Mouse (Mus musculus): ENCODE data around the gene Sec14l1. TPM values are rescaled to one million over a fixed set of nuclear protein-coding genes. Genes with fewer than 3 reads are reported as not detected.

The Sec14l1 gene
- polyA plus RNA-seq, 1 experiment from 2014 or later = 43.6 TPM

GRCm38 (mm10) chr11:117104044-117104757, 10.8 kb upstream of the Sec14l1 start:
- Histone ChIP-seq H3K4me2 (ENCODE audit: low read length) (no peak overlapping the region), H3K27ac (ENCODE audit: low read depth, low read length) (no peak overlapping the region), H3K4me3 (ENCODE audit: low read depth, low read length) (no peak overlapping the region), H3K4me1 (ENCODE audit: control insufficient read depth, insufficient read depth, low read length) (peaks cover 15% of the 10 kb centered on the region), H3K9ac (ENCODE audit: low read length) (no peak overlapping the region), H3K9me3 (replicated peaks; ENCODE audit: control insufficient read depth, low read length) (no peaks in the 10 kb centered on the region), H3K27me3 (replicated peaks; ENCODE audit: control insufficient read depth, insufficient read depth, low read length) (no peaks in the 10 kb centered on the region), H3K36me3 (ENCODE audit: control insufficient read depth, insufficient read depth, low read length) (no peaks in the 10 kb centered on the region)
- DNase-seq (ENCODE audit: low spot score) (peak; percentile 68), ATAC-seq (no peak)
- 62% methylated on average over 10 of the region's 10 CpGs for WGBS

- Histone ChIP-seq H3K27me3 (replicated peaks; ENCODE audit: control insufficient read depth, insufficient read depth, low read length) (no peaks in the 10 kb centered on the region), H3K27ac (ENCODE audit: low read depth, low read length) (no peak overlapping the region), H3K4me3 (ENCODE audit: low read depth, low read length) (no peak overlapping the region), H3K4me1 (ENCODE audit: control insufficient read depth, insufficient read depth, low read length) (peaks cover 15% of the 10 kb centered on the region), H3K36me3 (ENCODE audit: control insufficient read depth, insufficient read depth, low read length) (no peaks in the 10 kb centered on the region), H3K9me3 (replicated peaks; ENCODE audit: control insufficient read depth, low read length) (no peaks in the 10 kb centered on the region), H3K4me2 (ENCODE audit: low read length) (no peak overlapping the region), H3K9ac (ENCODE audit: low read length) (no peak overlapping the region)
- DNase-seq (ENCODE audit: low spot score) = no peak
- ATAC-seq = no peak
- WGBS = 90% methylated on average over 3 of the region's 3 CpGs
These were observed 9.7 kb upstream of the Sec14l1 start for GRCm38 (mm10) chr11:117105315-117105714.

- H3K9me3 ChIP-seq (replicated peaks; ENCODE audit: control insufficient read depth, low read length) = no peaks in the 10 kb centered on the region
- H3K4me1 ChIP-seq (ENCODE audit: control insufficient read depth, insufficient read depth, low read length) = peaks cover 15% of the 10 kb centered on the region
- H3K36me3 ChIP-seq (ENCODE audit: control insufficient read depth, insufficient read depth, low read length) = no peaks in the 10 kb centered on the region
- ATAC-seq = no peak
- no peak for DNase-seq (ENCODE audit: low spot score)
- WGBS = 88% methylated on average over 7 of the region's 7 CpGs
- no peak overlapping the region for H3K4me2 ChIP-seq (ENCODE audit: low read length)
- H3K9ac ChIP-seq (ENCODE audit: low read length) = no peak overlapping the region
- no peaks in the 10 kb centered on the region for H3K27me3 ChIP-seq (replicated peaks; ENCODE audit: control insufficient read depth, insufficient read depth, low read length)
- H3K27ac ChIP-seq (ENCODE audit: low read depth, low read length) = no peak overlapping the region
- no peak overlapping the region for H3K4me3 ChIP-seq (ENCODE audit: low read depth, low read length)
These were observed 9.1 kb upstream of the Sec14l1 start for GRCm38 (mm10) chr11:117105850-117106249.

- 0 out of 2 replicates have a peak overlapping the region, but pooled peaks have one; percentile 3 for H3K9ac ChIP-seq (ENCODE audit: low read length)
- ATAC-seq (0 out of 2 replicates have a peak, but pooled peaks have one; percentile 26), DNase-seq (ENCODE audit: low spot score) (peak; percentile 46)
- H3K36me3 ChIP-seq (ENCODE audit: control insufficient read depth, insufficient read depth, low read length) = no peaks in the 10 kb centered on the region
- H3K9me3 ChIP-seq (replicated peaks; ENCODE audit: control insufficient read depth, low read length) = no peaks in the 10 kb centered on the region
- H3K27ac ChIP-seq (ENCODE audit: low read depth, low read length) = no peak overlapping the region
- H3K4me2 ChIP-seq (ENCODE audit: low read length) = no peak overlapping the region
- H3K4me3 ChIP-seq (ENCODE audit: low read depth, low read length) = no peak overlapping the region
- 16% methylated on average over 13 of the region's 13 CpGs for WGBS
- H3K4me1 ChIP-seq (ENCODE audit: control insufficient read depth, insufficient read depth, low read length) = peaks cover 15% of the 10 kb centered on the region
- no peaks in the 10 kb centered on the region for H3K27me3 ChIP-seq (replicated peaks; ENCODE audit: control insufficient read depth, insufficient read depth, low read length)
These were observed 8.2 kb upstream of the Sec14l1 start for GRCm38 (mm10) chr11:117106633-117107334.

- no peak overlapping the region for H3K27ac ChIP-seq (ENCODE audit: low read depth, low read length)
- H3K27me3 ChIP-seq (replicated peaks; ENCODE audit: control insufficient read depth, insufficient read depth, low read length) = no peaks in the 10 kb centered on the region
- WGBS = 92% methylated on average over 2 of the region's 2 CpGs
- no peaks in the 10 kb centered on the region for H3K9me3 ChIP-seq (replicated peaks; ENCODE audit: control insufficient read depth, low read length)
- DNase-seq (ENCODE audit: low spot score) (no peak), ATAC-seq (no peak)
- H3K36me3 ChIP-seq (ENCODE audit: control insufficient read depth, insufficient read depth, low read length) = no peaks in the 10 kb centered on the region
- no peak overlapping the region for H3K4me3 ChIP-seq (ENCODE audit: low read depth, low read length)
- H3K4me1 ChIP-seq (ENCODE audit: control insufficient read depth, insufficient read depth, low read length) = peaks cover 15% of the 10 kb centered on the region
- H3K4me2 ChIP-seq (ENCODE audit: low read length) = no peak overlapping the region
- no peak overlapping the region for H3K9ac ChIP-seq (ENCODE audit: low read length)
These were observed 7.1 kb upstream of the Sec14l1 start for GRCm38 (mm10) chr11:117107837-117108236.

- Histone ChIP-seq H3K4me3 (ENCODE audit: low read depth, low read length) (no peak overlapping the region), H3K27ac (ENCODE audit: low read depth, low read length) (peak overlapping the region; percentile 28; the same call in 1 of the 2 replicates), H3K4me2 (ENCODE audit: low read length) (no peak overlapping the region), H3K4me1 (ENCODE audit: control insufficient read depth, insufficient read depth, low read length) (peaks cover 15% of the 10 kb centered on the region), H3K36me3 (ENCODE audit: control insufficient read depth, insufficient read depth, low read length) (no peaks in the 10 kb centered on the region), H3K9me3 (replicated peaks; ENCODE audit: control insufficient read depth, low read length) (no peaks in the 10 kb centered on the region), H3K9ac (ENCODE audit: low read length) (no peak overlapping the region), H3K27me3 (replicated peaks; ENCODE audit: control insufficient read depth, insufficient read depth, low read length) (no peaks in the 10 kb centered on the region)
- ATAC-seq (peak; percentile 40; the same call in 1 of the 2 replicates), DNase-seq (ENCODE audit: low spot score) (peak; percentile 85)
- 42% methylated on average over 9 of the region's 9 CpGs for WGBS
These were observed 6.4 kb upstream of the Sec14l1 start for GRCm38 (mm10) chr11:117108595-117108994.

GRCm38 (mm10) chr11:117109179-117109954, 5.6 kb upstream of the Sec14l1 start:
- H3K27ac ChIP-seq (ENCODE audit: low read depth, low read length) = no peak overlapping the region
- no peak for ATAC-seq
- H3K36me3 ChIP-seq (ENCODE audit: control insufficient read depth, insufficient read depth, low read length) = no peaks in the 10 kb centered on the region
- H3K4me1 ChIP-seq (ENCODE audit: control insufficient read depth, insufficient read depth, low read length) = peaks cover 19% of the 10 kb centered on the region
- H3K27me3 ChIP-seq (replicated peaks; ENCODE audit: control insufficient read depth, insufficient read depth, low read length) = no peaks in the 10 kb centered on the region
- H3K9ac ChIP-seq (ENCODE audit: low read length) = no peak overlapping the region
- no peak overlapping the region for H3K4me2 ChIP-seq (ENCODE audit: low read length)
- H3K4me3 ChIP-seq (ENCODE audit: low read depth, low read length) = no peak overlapping the region
- H3K9me3 ChIP-seq (replicated peaks; ENCODE audit: control insufficient read depth, low read length) = no peaks in the 10 kb centered on the region
- no peak for DNase-seq (ENCODE audit: low spot score)
- WGBS = 94% methylated on average over 12 of the region's 12 CpGs

- WGBS = 82% methylated on average over 11 of the region's 11 CpGs
These were observed 2.9 kb upstream of the Sec14l1 start for GRCm38 (mm10) chr11:117111967-117112648.

More at GRCm38 (mm10) chr11:117111967-117112648, 2.9 kb upstream of the Sec14l1 start:
- Histone ChIP-seq H3K4me1 (ENCODE audit: control insufficient read depth, insufficient read depth, low read length) (peaks cover 29% of the 10 kb centered on the region), H3K4me2 (ENCODE audit: low read length) (no peak overlapping the region), H3K9ac (ENCODE audit: low read length) (no peak overlapping the region), H3K36me3 (ENCODE audit: control insufficient read depth, insufficient read depth, low read length) (peaks cover 2% of the 10 kb centered on the region; the same call in 1 of the 2 replicates), H3K9me3 (replicated peaks; ENCODE audit: control insufficient read depth, low read length) (no peaks in the 10 kb centered on the region), H3K4me3 (ENCODE audit: low read depth, low read length) (no peak overlapping the region), H3K27me3 (replicated peaks; ENCODE audit: control insufficient read depth, insufficient read depth, low read length) (no peaks in the 10 kb centered on the region), H3K27ac (ENCODE audit: low read depth, low read length) (no peak overlapping the region)
- ATAC-seq (no peak), DNase-seq (ENCODE audit: low spot score) (no peak)
